Mouse (Mus musculus): ENCODE data around the gene Rab37.

DNA sequence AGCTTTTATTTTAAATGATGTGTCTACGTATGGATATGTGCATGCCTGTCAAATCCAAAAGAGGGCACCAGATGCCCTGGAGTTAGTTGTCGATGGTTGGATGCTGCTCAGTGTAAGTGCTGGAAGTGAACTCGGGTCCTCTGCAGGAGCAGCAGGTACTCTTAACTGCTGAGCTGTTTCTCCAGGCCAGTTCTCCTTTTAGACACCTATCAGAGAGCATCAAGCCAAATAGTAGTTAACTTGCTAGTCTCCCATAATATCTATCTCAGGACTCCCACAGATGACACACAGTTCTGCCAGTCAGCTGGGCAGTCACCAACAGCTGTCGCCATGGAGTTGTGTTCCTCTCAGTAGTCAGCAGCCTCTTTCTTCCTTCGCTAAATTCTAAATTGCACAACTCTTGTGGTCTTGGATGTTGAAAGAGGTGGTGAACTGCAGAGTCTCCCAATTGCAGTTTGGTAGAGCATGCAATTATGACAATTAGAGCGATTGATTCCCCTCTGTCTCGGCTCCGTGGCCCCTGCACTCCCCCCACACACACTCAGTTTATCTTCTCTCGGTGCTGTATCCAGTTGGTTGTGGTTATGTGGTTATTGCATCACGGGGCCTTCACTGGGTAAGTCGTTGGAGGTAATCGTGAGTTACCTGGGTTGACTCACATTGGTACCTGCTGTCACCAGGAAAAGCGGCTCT, 97.5 kb downstream of the Rab37 start:
- TF ChIP-seq CTCF (IDR thresholded peaks at IDR 0.05) (no peak), POLR2A (IDR thresholded peaks at IDR 0.05; ENCODE audit: insufficient read depth, low read depth, low read length) (no peak)

Data from heart, adult 2 months (tissue).